Mouse (Mus musculus) hindbrain, embryonic 15.5 days (tissue): ENCODE measurements around the gene A530016L24Rik. TPM values are rescaled to one million over a fixed set of nuclear protein-coding genes. Genes with fewer than 3 reads are reported as not detected.

Experiments
- ATAC-seq: fragments of 200-750 bp; cut with Nextera tagmentation; 2 replicates; pipeline ENCODE4 v1.8.0; 2017; ENCODE audit warnings: low read depth, moderate number of reproducible peaks, moderate TSS enrichment; ENCODE audit not compliant: low FRiP score
- H3K27ac ChIP-seq: fragments of 300-500 bp; sonication (generic); replicated peaks from 2 replicates; pipeline ENCODE4 v1.5.1; 2015; ENCODE audit warnings: mild to moderate bottlenecking, inconsistent platforms
- H3K27me3 ChIP-seq: fragments of 300-500 bp; sonication (generic); 2 replicates; pipeline ENCODE4 v1.6.1; 2015; ENCODE audit warnings: control low read depth, inconsistent platforms
- H3K36me3 ChIP-seq: fragments of 300-500 bp; sonication (generic); 2 replicates; pipeline ENCODE4 v1.6.1; 2015; ENCODE audit warnings: control low read depth, inconsistent platforms
- H3K4me1 ChIP-seq: fragments of 300-500 bp; sonication (generic); replicated peaks from 2 replicates; pipeline ENCODE4 v1.6.1; 2015; ENCODE audit warnings: control low read depth, inconsistent platforms
- H3K4me2 ChIP-seq: fragments of 300-500 bp; sonication (generic); 2 replicates; pipeline ENCODE4 v1.6.1; 2015; ENCODE audit warnings: moderate library complexity, mild to moderate bottlenecking, inconsistent platforms
- H3K4me3 ChIP-seq: fragments of 300-500 bp; sonication (generic); 2 replicates; pipeline ENCODE4 v1.5.1; 2015; ENCODE audit warnings: mild to moderate bottlenecking, inconsistent platforms
- H3K9ac ChIP-seq: fragments of 300-500 bp; sonication (generic); 2 replicates; pipeline ENCODE4 v1.6.1; 2015; ENCODE audit warnings: inconsistent platforms
- H3K9me3 ChIP-seq: fragments of 300-500 bp; sonication (generic); 2 replicates; pipeline ENCODE4 v1.6.1; 2016; ENCODE audit warnings: control low read depth, inconsistent platforms
- WGBS: fragments of 180-500 bp; shearing (Covaris S2); methylation state at CpG from one replicate; pipeline ENCODE4 v1.1.7; 2015; 5-methylcytosine and 5-hydroxymethylcytosine counted together
- polyA plus RNA-seq: library from polyadenylated mRNA; unstranded; fragments of >200 nt; fragmentation: Nextera tagmentation; extraction: Ambion mirVana; gene quantifications from 2 replicates; pipeline ENCODE4 v1.2.1, GENCODE M21; 2015

Gene A530016L24Rik
- polyA plus RNA-seq, 1 experiment from 2014 or later: 0.18 TPM

- Histone ChIP-seq H3K9ac (no peak overlapping the region), H3K4me2 (no peak overlapping the region), H3K4me3 (no peak overlapping the region), H3K27me3 (0 out of 2 replicates have a peak, but pooled peaks cover 12% of the 10 kb centered on the region), H3K9me3 (no peaks in the 10 kb centered on the region), H3K36me3 (no peaks in the 10 kb centered on the region), H3K27ac (no peak overlapping the region), H3K4me1 (peaks cover 10% of the 10 kb centered on the region; the same call in 1 of the 2 replicates)
- no peak for ATAC-seq
- WGBS: 77% methylated on average over 3 of the region's 3 CpGs
Observed at GRCm38 (mm10) chr12:112464516-112464915, 24.7 kb upstream of the A530016L24Rik start.

- Histone ChIP-seq H3K9ac (no peak overlapping the region), H3K4me2 (no peak overlapping the region), H3K27me3 (0 out of 2 replicates have a peak, but pooled peaks cover 11% of the 10 kb centered on the region), H3K9me3 (no peaks in the 10 kb centered on the region), H3K4me1 (peaks cover 18% of the 10 kb centered on the region), H3K27ac (no peak overlapping the region), H3K4me3 (no peak overlapping the region), H3K36me3 (no peaks in the 10 kb centered on the region)
- 93% methylated on average over 17 of the region's 17 CpGs for WGBS
- no peak for ATAC-seq
Observed at GRCm38 (mm10) chr12:112465928-112466327, 23.3 kb upstream of the A530016L24Rik start.

GRCm38 (mm10) chr12:112467387-112467786 lies 21.9 kb upstream of the A530016L24Rik start:
- Histone ChIP-seq H3K4me3 (no peak overlapping the region), H3K27me3 (0 out of 2 replicates have a peak, but pooled peaks cover 10% of the 10 kb centered on the region), H3K36me3 (no peaks in the 10 kb centered on the region), H3K9ac (no peak overlapping the region), H3K9me3 (no peaks in the 10 kb centered on the region), H3K27ac (no peak overlapping the region), H3K4me2 (no peak overlapping the region), H3K4me1 (peaks cover 18% of the 10 kb centered on the region)
- ATAC-seq: no peak
- 81% methylated on average over 10 of the region's 10 CpGs for WGBS

GRCm38 (mm10) chr12:112469393-112469792 lies 19.9 kb upstream of the A530016L24Rik start:
- no peaks in the 10 kb centered on the region for H3K36me3 ChIP-seq
- H3K27ac ChIP-seq: no peak overlapping the region
- no peak for ATAC-seq
- no peaks in the 10 kb centered on the region for H3K9me3 ChIP-seq
- H3K4me3 ChIP-seq: no peak overlapping the region
- 78% methylated on average over 7 of the region's 7 CpGs for WGBS
- H3K4me2 ChIP-seq: no peak overlapping the region
- peaks cover 17% of the 10 kb centered on the region; the same call in 1 of the 2 replicates for H3K27me3 ChIP-seq
- peaks cover 21% of the 10 kb centered on the region for H3K4me1 ChIP-seq
- H3K9ac ChIP-seq: no peak overlapping the region

GRCm38 (mm10) chr12:112470216-112470615 lies 19.0 kb upstream of the A530016L24Rik start:
- Histone ChIP-seq H3K4me1 (peaks cover 15% of the 10 kb centered on the region), H3K4me2 (no peak overlapping the region), H3K9ac (no peak overlapping the region), H3K9me3 (no peaks in the 10 kb centered on the region), H3K4me3 (no peak overlapping the region), H3K27me3 (peaks cover 23% of the 10 kb centered on the region), H3K36me3 (no peaks in the 10 kb centered on the region), H3K27ac (no peak overlapping the region)
- no peak for ATAC-seq
- 36% methylated on average over 5 of the region's 5 CpGs for WGBS

GRCm38 (mm10) chr12:112473777-112474176 lies 15.5 kb upstream of the A530016L24Rik start:
- Histone ChIP-seq H3K27me3 (peaks cover 19% of the 10 kb centered on the region), H3K4me2 (no peak overlapping the region), H3K36me3 (no peaks in the 10 kb centered on the region), H3K4me1 (peaks cover 11% of the 10 kb centered on the region), H3K9me3 (no peaks in the 10 kb centered on the region), H3K4me3 (no peak overlapping the region), H3K9ac (no peak overlapping the region), H3K27ac (no peak overlapping the region)
- WGBS: 16% methylated on average over 9 of the region's 9 CpGs
- peak; percentile 74 for ATAC-seq

- no peaks in the 10 kb centered on the region for H3K27me3 ChIP-seq
- H3K27ac ChIP-seq: no peak overlapping the region
- no peak overlapping the region for H3K4me3 ChIP-seq
- no peak overlapping the region for H3K4me2 ChIP-seq
- H3K9ac ChIP-seq: no peak overlapping the region
- no peak for ATAC-seq
- no peaks in the 10 kb centered on the region for H3K9me3 ChIP-seq
- peaks cover 9% of the 10 kb centered on the region; the same call in 1 of the 2 replicates for H3K4me1 ChIP-seq
- 94% methylated on average over 9 of the region's 9 CpGs for WGBS
- H3K36me3 ChIP-seq: no peaks in the 10 kb centered on the region
Observed at GRCm38 (mm10) chr12:112489535-112489934, 287 bp downstream of the A530016L24Rik start.

GRCm38 (mm10) chr12:112490444-112490939 lies 1.2 kb downstream of the A530016L24Rik start:
- Histone ChIP-seq H3K27me3 (no peaks in the 10 kb centered on the region), H3K36me3 (no peaks in the 10 kb centered on the region), H3K4me1 (peaks cover 9% of the 10 kb centered on the region; the same call in 1 of the 2 replicates), H3K4me2 (no peak overlapping the region), H3K27ac (no peak overlapping the region), H3K4me3 (no peak overlapping the region), H3K9ac (no peak overlapping the region), H3K9me3 (no peaks in the 10 kb centered on the region)
- ATAC-seq: no peak
- 37% methylated on average over 3 of the region's 3 CpGs for WGBS

- Histone ChIP-seq H3K36me3 (no peaks in the 10 kb centered on the region), H3K9ac (no peak overlapping the region), H3K27me3 (no peaks in the 10 kb centered on the region), H3K9me3 (no peaks in the 10 kb centered on the region), H3K4me2 (no peak overlapping the region), H3K27ac (no peak overlapping the region), H3K4me1 (peaks cover 1% of the 10 kb centered on the region; the same call in 1 of the 2 replicates), H3K4me3 (no peak overlapping the region)
- 56% methylated on average over 5 of the region's 5 CpGs for WGBS
- no peak for ATAC-seq
Observed at GRCm38 (mm10) chr12:112496136-112496535, 6.9 kb downstream of the A530016L24Rik start.

GRCm38 (mm10) chr12:112497731-112498130 lies 8.5 kb downstream of the A530016L24Rik start:
- 79% methylated on average over 8 of the region's 8 CpGs for WGBS
- Histone ChIP-seq H3K9me3 (no peaks in the 10 kb centered on the region), H3K4me2 (no peak overlapping the region), H3K36me3 (no peaks in the 10 kb centered on the region), H3K27me3 (no peaks in the 10 kb centered on the region), H3K4me3 (no peak overlapping the region), H3K27ac (no peak overlapping the region), H3K9ac (no peak overlapping the region), H3K4me1 (0 out of 2 replicates have a peak, but pooled peaks cover 5% of the 10 kb centered on the region)
- no peak for ATAC-seq

GRCm38 (mm10) chr12:112498683-112499082 lies 9.4 kb downstream of the A530016L24Rik start:
- no peaks in the 10 kb centered on the region for H3K27me3 ChIP-seq
- WGBS: 39% methylated on average over 11 of the region's 11 CpGs
- H3K36me3 ChIP-seq: no peaks in the 10 kb centered on the region
- H3K27ac ChIP-seq: no peak overlapping the region
- H3K4me2 ChIP-seq: no peak overlapping the region
- no peak for ATAC-seq
- H3K4me3 ChIP-seq: no peak overlapping the region
- H3K9me3 ChIP-seq: no peaks in the 10 kb centered on the region
- H3K9ac ChIP-seq: no peak overlapping the region
- 0 out of 2 replicates have a peak, but pooled peaks cover 7% of the 10 kb centered on the region for H3K4me1 ChIP-seq

GRCm38 (mm10) chr12:112503003-112503771 lies 13.9 kb downstream of the A530016L24Rik start:
- Histone ChIP-seq H3K4me3 (no peak overlapping the region), H3K9ac (no peak overlapping the region), H3K9me3 (no peaks in the 10 kb centered on the region), H3K4me2 (no peak overlapping the region), H3K36me3 (no peaks in the 10 kb centered on the region), H3K27ac (no peak overlapping the region), H3K4me1 (peaks cover 32% of the 10 kb centered on the region), H3K27me3 (no peaks in the 10 kb centered on the region)
- 37% methylated on average over 19 of the region's 19 CpGs for WGBS
- ATAC-seq: no peak
